Mouse (Mus musculus): ENCODE data around the gene Pax5. TPM values are rescaled to one million over a fixed set of nuclear protein-coding genes. Genes with fewer than 3 reads are reported as not detected.
A peak's percentile ranks its signal among the peaks of the same experiment; 100 is the strongest.

Pax5 gene
- polyA plus RNA-seq, 1 experiment, result 3.4 TPM

- H3K27me3 ChIP-seq (replicated peaks; ENCODE audit: control insufficient read depth, insufficient read depth, low read length), result no peaks in the 10 kb centered on the region
- no peak for TF ChIP-seq CTCF (conservative IDR thresholded peaks at IDR 0.05; ENCODE audit: insufficient read depth, insufficient read length, low read depth, low read length)
- no peak for TF ChIP-seq POLR2A (IDR thresholded peaks at IDR 0.05; ENCODE audit: low read depth, low read length)
- DNase-seq, result peak; percentile 45
- peak overlapping the region; percentile 15; the same call in 1 of the 2 replicates for H3K4me3 ChIP-seq (ENCODE audit: insufficient read depth, low read depth, low read length)
- no peaks in the 10 kb centered on the region for H3K36me3 ChIP-seq (ENCODE audit: control insufficient read depth, insufficient read depth, low read length)
- H3K4me1 ChIP-seq (ENCODE audit: control insufficient read depth, insufficient read depth, low read length), result no peaks in the 10 kb centered on the region
- WGBS, result 7% methylated on average over 12 of the region's 12 CpGs
- H3K27ac ChIP-seq (ENCODE audit: insufficient read depth, low read depth, low read length), result no peak overlapping the region
These were observed 76.4 kb downstream of the Pax5 start for GRCm38 (mm10) chr4:44633694-44634524.

- 55% methylated on average over 6 of the region's 6 CpGs for WGBS
- H3K27me3 ChIP-seq (replicated peaks; ENCODE audit: control insufficient read depth, insufficient read depth, low read length), result no peaks in the 10 kb centered on the region
- no peak overlapping the region for H3K27ac ChIP-seq (ENCODE audit: insufficient read depth, low read depth, low read length)
- peak; percentile 1 for DNase-seq
- H3K36me3 ChIP-seq (ENCODE audit: control insufficient read depth, insufficient read depth, low read length), result no peaks in the 10 kb centered on the region
- TF ChIP-seq POLR2A (IDR thresholded peaks at IDR 0.05; ENCODE audit: low read depth, low read length) (no peak), CTCF (conservative IDR thresholded peaks at IDR 0.05; ENCODE audit: insufficient read depth, insufficient read length, low read depth, low read length) (no peak)
- H3K4me3 ChIP-seq (ENCODE audit: insufficient read depth, low read depth, low read length), result no peak overlapping the region
- no peaks in the 10 kb centered on the region for H3K4me1 ChIP-seq (ENCODE audit: control insufficient read depth, insufficient read depth, low read length)
These were observed 80.2 kb downstream of the Pax5 start for GRCm38 (mm10) chr4:44630059-44630458.

- no peaks in the 10 kb centered on the region for H3K27me3 ChIP-seq (replicated peaks; ENCODE audit: control insufficient read depth, insufficient read depth, low read length)
- no peak overlapping the region for H3K27ac ChIP-seq (ENCODE audit: insufficient read depth, low read depth, low read length)
- DNase-seq, result no peak
- H3K36me3 ChIP-seq (ENCODE audit: control insufficient read depth, insufficient read depth, low read length), result no peaks in the 10 kb centered on the region
- H3K4me1 ChIP-seq (ENCODE audit: control insufficient read depth, insufficient read depth, low read length), result no peaks in the 10 kb centered on the region
- TF ChIP-seq POLR2A (IDR thresholded peaks at IDR 0.05; ENCODE audit: low read depth, low read length) (no peak), CTCF (conservative IDR thresholded peaks at IDR 0.05; ENCODE audit: insufficient read depth, insufficient read length, low read depth, low read length) (no peak)
- no peak overlapping the region for H3K4me3 ChIP-seq (ENCODE audit: insufficient read depth, low read depth, low read length)
These were observed 82.4 kb downstream of the Pax5 start for GRCm38 (mm10) chr4:44627890-44628289.

- Histone ChIP-seq H3K27me3 (replicated peaks; ENCODE audit: control insufficient read depth, insufficient read depth, low read length) (no peaks in the 10 kb centered on the region), H3K36me3 (ENCODE audit: control insufficient read depth, insufficient read depth, low read length) (no peaks in the 10 kb centered on the region), H3K4me3 (ENCODE audit: insufficient read depth, low read depth, low read length) (no peak overlapping the region), H3K27ac (ENCODE audit: insufficient read depth, low read depth, low read length) (no peak overlapping the region), H3K4me1 (ENCODE audit: control insufficient read depth, insufficient read depth, low read length) (no peaks in the 10 kb centered on the region)
- TF ChIP-seq CTCF (conservative IDR thresholded peaks at IDR 0.05; ENCODE audit: insufficient read depth, insufficient read length, low read depth, low read length), result no peak
- TF ChIP-seq POLR2A (IDR thresholded peaks at IDR 0.05; ENCODE audit: low read depth, low read length), result no peak
- no peak for DNase-seq
- WGBS, result 88% methylated on average over 6 of the region's 6 CpGs
These were observed 85.2 kb downstream of the Pax5 start for GRCm38 (mm10) chr4:44625108-44625424.

GRCm38 (mm10) chr4:44624232-44625107 is 85.8 kb downstream of the Pax5 start:
- Histone ChIP-seq H3K27me3 (replicated peaks; ENCODE audit: control insufficient read depth, insufficient read depth, low read length) (no peaks in the 10 kb centered on the region), H3K36me3 (ENCODE audit: control insufficient read depth, insufficient read depth, low read length) (no peaks in the 10 kb centered on the region), H3K4me1 (ENCODE audit: control insufficient read depth, insufficient read depth, low read length) (no peaks in the 10 kb centered on the region), H3K4me3 (ENCODE audit: insufficient read depth, low read depth, low read length) (no peak overlapping the region), H3K27ac (ENCODE audit: insufficient read depth, low read depth, low read length) (no peak overlapping the region)
- no peak for TF ChIP-seq POLR2A (IDR thresholded peaks at IDR 0.05; ENCODE audit: low read depth, low read length)
- no peak for TF ChIP-seq CTCF (conservative IDR thresholded peaks at IDR 0.05; ENCODE audit: insufficient read depth, insufficient read length, low read depth, low read length)
- DNase-seq, result no peak
- 88% methylated on average over 12 of the region's 12 CpGs for WGBS

GRCm38 (mm10) chr4:44623435-44623727 is 86.9 kb downstream of the Pax5 start:
- 57% methylated on average over 5 of the region's 5 CpGs for WGBS
- no peaks in the 10 kb centered on the region for H3K27me3 ChIP-seq (replicated peaks; ENCODE audit: control insufficient read depth, insufficient read depth, low read length)
- no peak overlapping the region for H3K27ac ChIP-seq (ENCODE audit: insufficient read depth, low read depth, low read length)
- H3K4me3 ChIP-seq (ENCODE audit: insufficient read depth, low read depth, low read length), result no peak overlapping the region
- no peaks in the 10 kb centered on the region for H3K36me3 ChIP-seq (ENCODE audit: control insufficient read depth, insufficient read depth, low read length)
- no peak for DNase-seq
- H3K4me1 ChIP-seq (ENCODE audit: control insufficient read depth, insufficient read depth, low read length), result no peaks in the 10 kb centered on the region
- TF ChIP-seq POLR2A (IDR thresholded peaks at IDR 0.05; ENCODE audit: low read depth, low read length), result no peak
- no peak for TF ChIP-seq CTCF (conservative IDR thresholded peaks at IDR 0.05; ENCODE audit: insufficient read depth, insufficient read length, low read depth, low read length)
